Mouse (Mus musculus) kidney, embryonic 16.5 days (tissue): ENCODE measurements around the gene Fmnl2. TPM values are rescaled to one million over a fixed set of nuclear protein-coding genes. Genes with fewer than 3 reads are reported as not detected.

Experiments used
- ATAC-seq: fragments of 200-750 bp; cut with Nextera tagmentation; 2 replicates; pipeline ENCODE4 v1.8.0; 2017; ENCODE audit warnings: moderate TSS enrichment; ENCODE audit not compliant: low FRiP score, low TSS enrichment
- H3K27ac ChIP-seq: fragments of 300-500 bp; sonication (generic); 2 replicates; pipeline ENCODE4 v1.5.1; 2014; ENCODE audit warnings: low read length
- H3K27me3 ChIP-seq: fragments of 300-500 bp; sonication (generic); 2 replicates; pipeline ENCODE4 v1.6.1; 2014; ENCODE audit warnings: low read length, control low read depth, mixed read lengths; ENCODE audit not compliant: insufficient read depth
- H3K36me3 ChIP-seq: fragments of 300-500 bp; sonication (generic); 2 replicates; pipeline ENCODE4 v1.6.1; 2014; ENCODE audit warnings: low read length, control low read depth, mixed read lengths; ENCODE audit not compliant: insufficient read depth
- H3K4me1 ChIP-seq: fragments of 300-500 bp; sonication (generic); 2 replicates; pipeline ENCODE4 v1.6.1; 2014; ENCODE audit warnings: low read length, control low read depth, mixed read lengths; ENCODE audit not compliant: insufficient read depth
- H3K4me2 ChIP-seq: fragments of 300-500 bp; sonication (generic); replicated peaks from 2 replicates; pipeline ENCODE4 v1.6.1; 2014; ENCODE audit warnings: low read depth, low read length
- H3K4me3 ChIP-seq: fragments of 300-500 bp; sonication (generic); 2 replicates; pipeline ENCODE4 v1.5.1; 2014; ENCODE audit warnings: mild to moderate bottlenecking, low read length
- H3K9ac ChIP-seq: fragments of 300-500 bp; sonication (generic); replicated peaks from 2 replicates; pipeline ENCODE4 v1.6.1; 2014; ENCODE audit warnings: low read length
- H3K9me3 ChIP-seq: fragments of 300-500 bp; sonication (generic); 2 replicates; pipeline ENCODE4 v1.6.1; 2016; ENCODE audit warnings: low read length, control low read depth
- WGBS: fragments of 180-500 bp; shearing (Covaris S2); extraction: QIAGEN DNeasy Blood & Tissue Kit; methylation state at CpG from one replicate; pipeline ENCODE4 v1.1.7; 2014; 5-methylcytosine and 5-hydroxymethylcytosine counted together
- polyA plus RNA-seq: library from polyadenylated mRNA; unstranded; fragments of >200 nt; fragmentation: Nextera tagmentation; extraction: Ambion mirVana; gene quantifications from 2 replicates; pipeline ENCODE4 v1.2.1, GENCODE M21; 2015

Gene Fmnl2
- polyA plus RNA-seq, 1 experiment from 2014 or later, result 5.7 TPM

GRCm38 (mm10) chr2:53131567-53131966 lies 273.9 kb downstream of the Fmnl2 start:
- H3K27me3 ChIP-seq, result no peaks in the 10 kb centered on the region
- no peaks in the 10 kb centered on the region for H3K4me1 ChIP-seq
- H3K36me3 ChIP-seq, result peaks cover 20% of the 10 kb centered on the region
- WGBS, result 95% methylated on average over 9 of the region's 9 CpGs
- H3K27ac ChIP-seq, result no peak overlapping the region
- no peaks in the 10 kb centered on the region for H3K9me3 ChIP-seq
- no peak overlapping the region for H3K4me3 ChIP-seq
- H3K4me2 ChIP-seq, result no peak overlapping the region
- H3K9ac ChIP-seq, result no peak overlapping the region
- ATAC-seq, result no peak

- H3K4me1 ChIP-seq, result no peaks in the 10 kb centered on the region
These were observed 289.2 kb downstream of the Fmnl2 start for GRCm38 (mm10) chr2:53146852-53147251.

DNA sequence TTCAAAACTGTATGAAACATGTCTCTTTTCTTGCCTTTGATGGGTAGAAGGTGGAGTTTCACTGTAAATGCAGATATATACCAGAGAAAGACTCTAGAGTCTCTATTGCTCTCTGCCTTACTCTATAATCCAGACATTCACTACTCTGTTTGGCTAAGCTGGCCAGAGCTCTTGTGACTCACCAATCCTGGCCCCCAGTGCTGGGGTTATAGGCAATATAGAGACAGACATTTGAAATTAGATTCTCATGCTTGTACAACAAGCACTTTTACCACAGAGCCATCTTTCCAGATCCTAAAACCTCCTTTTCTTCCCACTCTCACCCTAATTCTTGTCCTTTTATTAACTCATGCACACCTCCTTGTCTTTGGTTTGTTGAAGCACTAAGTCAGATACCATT lies 316.3 kb downstream of the Fmnl2 start:
- no peaks in the 10 kb centered on the region for H3K27me3 ChIP-seq
- H3K4me3 ChIP-seq, result no peak overlapping the region

More at GRCm38 (mm10) chr2:53146852-53147251, 289.2 kb downstream of the Fmnl2 start:
- no peak overlapping the region for H3K9ac ChIP-seq
- no peaks in the 10 kb centered on the region for H3K27me3 ChIP-seq
- ATAC-seq, result no peak
- H3K9me3 ChIP-seq, result no peaks in the 10 kb centered on the region
- H3K36me3 ChIP-seq, result peaks cover 34% of the 10 kb centered on the region
- no peak overlapping the region for H3K27ac ChIP-seq
- no peak overlapping the region for H3K4me2 ChIP-seq
- H3K4me3 ChIP-seq, result no peak overlapping the region

DNA sequence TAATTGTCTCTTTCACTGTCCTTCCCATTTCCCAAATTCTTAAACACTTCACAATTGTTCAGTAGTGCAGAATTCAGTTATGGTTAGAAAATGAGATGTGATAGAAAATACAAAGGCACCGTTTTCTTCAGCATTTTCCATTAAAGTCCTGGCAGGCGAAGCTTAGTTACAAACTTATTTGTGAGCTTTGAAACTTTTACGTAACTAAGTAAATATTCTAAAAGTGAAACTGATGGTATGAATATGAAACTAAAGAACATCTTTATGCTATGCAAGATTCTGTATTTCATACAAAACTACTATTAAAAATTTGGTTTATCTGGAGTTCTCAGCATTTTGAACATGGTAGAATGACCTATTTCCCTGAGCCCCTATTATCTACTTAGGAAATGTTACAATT lies 321.3 kb downstream of the Fmnl2 start:
- peaks cover 14% of the 10 kb centered on the region for H3K36me3 ChIP-seq
- no peaks in the 10 kb centered on the region for H3K4me1 ChIP-seq
- no peak overlapping the region for H3K4me3 ChIP-seq
- H3K27ac ChIP-seq, result no peak overlapping the region
- H3K9ac ChIP-seq, result no peak overlapping the region
- no peak for ATAC-seq
- H3K9me3 ChIP-seq, result no peaks in the 10 kb centered on the region
- 90% methylated on average over 3 of the region's 3 CpGs for WGBS
- no peaks in the 10 kb centered on the region for H3K27me3 ChIP-seq
- H3K4me2 ChIP-seq, result no peak overlapping the region

More for the DNA sequence above, 316.3 kb downstream of the Fmnl2 start:
- Histone ChIP-seq H3K27ac (no peak overlapping the region), H3K9ac (no peak overlapping the region), H3K9me3 (no peaks in the 10 kb centered on the region), H3K36me3 (peaks cover 21% of the 10 kb centered on the region), H3K4me1 (no peaks in the 10 kb centered on the region), H3K4me2 (no peak overlapping the region)
- no peak for ATAC-seq

DNA sequence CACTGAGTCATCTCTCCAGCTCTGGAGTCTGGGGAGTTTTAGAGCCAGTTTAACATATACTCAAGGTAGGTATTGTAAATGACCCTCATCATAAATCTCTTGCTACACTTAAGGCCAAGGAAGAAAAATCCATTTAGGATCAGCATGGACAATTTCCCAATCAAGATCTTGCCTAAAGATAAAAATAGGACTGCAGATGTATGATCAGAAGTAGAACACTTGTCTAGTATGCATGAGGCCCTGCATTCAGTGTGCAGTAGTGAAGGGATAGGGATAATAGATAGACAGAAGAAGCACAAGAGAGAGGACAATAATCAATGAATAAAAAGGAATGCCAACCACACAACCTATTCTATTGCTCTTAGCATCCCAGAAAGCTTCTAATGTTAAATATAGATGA lies 322.2 kb downstream of the Fmnl2 start:
- Histone ChIP-seq H3K27ac (no peak overlapping the region), H3K4me2 (no peak overlapping the region), H3K9ac (no peak overlapping the region), H3K4me3 (no peak overlapping the region), H3K9me3 (no peaks in the 10 kb centered on the region), H3K4me1 (no peaks in the 10 kb centered on the region), H3K27me3 (no peaks in the 10 kb centered on the region), H3K36me3 (peaks cover 12% of the 10 kb centered on the region)
- no peak for ATAC-seq

Other genes starting within 250 kb of the Fmnl2 start
- 2.0 and 3.1 TPM in 2 replicates for gene Cacnb4, start 181.0 kb upstream of the Fmnl2 start, polyA plus RNA-seq
- 37.3 and 39.7 TPM in 2 replicates for gene Stam2, start 115.6 kb upstream of the Fmnl2 start, polyA plus RNA-seq